Mouse (Mus musculus): ENCODE measurements around the gene Snx30.

- no peak for TF ChIP-seq CTCF (IDR thresholded peaks at IDR 0.05; ENCODE audit: low read depth)
- no peak for TF ChIP-seq EP300 (IDR thresholded peaks at IDR 0.05; ENCODE audit: low read depth)
These were observed 90.4 kb downstream of the Snx30 start for GRCm38 (mm10) chr4:59896000-59896399.

Measured in liver, postnatal 0 days (tissue).